Mouse (Mus musculus) CD4-positive helper T cell, adult 2 months (primary cell): ENCODE results near the gene Sycn.

Experiments
- DNase-seq: peaks from one replicate; pipeline ENCODE4 v3.0.0-alpha.2; 2012; ENCODE audit warnings: low read depth, missing footprints, low spot score

The Sycn gene

DNA sequence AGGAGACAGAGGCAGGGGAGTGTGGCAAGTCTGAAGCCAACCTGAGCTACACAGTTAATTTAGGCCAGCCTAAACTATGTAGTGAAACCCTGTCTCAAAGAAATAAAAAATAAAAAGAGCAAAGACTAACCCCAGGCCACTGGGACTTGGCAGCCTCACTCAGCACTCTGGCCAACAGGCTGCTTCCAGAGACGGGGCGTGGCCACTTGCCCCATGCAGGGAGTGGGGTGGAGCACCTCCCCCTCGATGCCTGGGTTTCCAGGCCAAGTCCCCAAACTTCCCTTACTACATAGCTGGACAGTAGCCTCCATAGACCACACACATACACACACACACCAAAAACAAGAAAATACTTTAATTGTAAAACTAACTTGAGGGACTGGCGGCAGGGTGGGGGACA lies 17.8 kb downstream of the Sycn start:
- DNase-seq: no peak

DNA sequence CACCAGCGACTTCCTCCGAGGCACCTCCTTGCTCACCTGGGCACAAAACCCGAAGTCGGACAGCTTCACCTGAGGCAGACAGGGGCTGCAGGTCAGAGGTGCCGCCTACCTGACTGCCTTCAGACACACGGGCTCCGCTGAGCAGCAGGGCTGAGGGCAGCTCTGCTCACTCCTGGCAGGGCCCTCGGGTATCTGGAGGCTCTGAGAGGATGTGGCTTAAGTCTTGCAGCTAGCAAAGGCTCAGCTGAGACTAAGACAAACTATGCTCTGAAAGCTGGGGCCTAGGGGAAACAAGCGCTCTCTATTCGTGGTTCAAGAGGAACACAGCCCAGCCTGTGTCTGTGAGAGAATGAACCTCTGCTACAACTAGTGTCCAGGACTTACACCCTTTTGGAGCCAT lies 20.2 kb downstream of the Sycn start:
- DNase-seq: no peak

DNA sequence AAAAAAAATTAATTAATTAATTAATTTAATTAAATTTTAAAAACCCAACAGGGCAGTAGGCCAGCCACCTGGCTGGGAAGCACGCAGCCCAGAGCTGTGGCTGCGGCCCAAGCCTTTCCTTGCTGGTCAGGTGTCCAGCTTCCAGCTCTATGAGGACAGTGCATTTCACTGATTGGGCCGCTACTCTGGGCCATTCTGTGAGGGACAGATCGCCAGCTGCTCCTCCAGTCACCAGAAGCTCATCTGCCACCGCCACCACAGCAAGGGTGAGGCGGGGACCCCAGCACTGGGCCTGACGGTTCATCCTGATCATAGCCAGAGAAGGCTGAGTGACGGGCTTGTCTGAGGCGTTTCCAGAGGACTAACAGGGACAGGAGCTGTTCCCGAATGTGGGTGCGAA lies 21.3 kb downstream of the Sycn start:
- no peak for DNase-seq

DNA sequence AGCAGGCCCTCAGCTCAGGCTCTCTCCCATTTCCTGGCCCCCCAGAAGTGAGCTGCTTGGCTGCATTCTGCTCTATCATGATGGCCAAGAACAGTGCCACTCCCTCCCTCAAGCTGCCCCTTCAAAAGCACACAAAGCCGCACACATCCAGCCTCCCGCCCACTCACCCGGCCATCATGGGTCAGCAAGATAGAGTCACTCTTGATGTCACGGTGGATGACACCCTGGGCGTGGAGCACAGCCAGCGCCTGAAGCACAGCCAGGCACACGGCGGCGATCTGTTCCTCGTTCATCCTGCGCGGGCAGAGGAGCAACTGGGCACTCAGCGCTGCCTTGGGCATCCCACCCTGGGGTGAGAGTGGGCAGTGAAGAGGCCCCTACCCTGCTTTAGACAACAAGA lies 21.7 kb downstream of the Sycn start:
- no peak for DNase-seq

DNA sequence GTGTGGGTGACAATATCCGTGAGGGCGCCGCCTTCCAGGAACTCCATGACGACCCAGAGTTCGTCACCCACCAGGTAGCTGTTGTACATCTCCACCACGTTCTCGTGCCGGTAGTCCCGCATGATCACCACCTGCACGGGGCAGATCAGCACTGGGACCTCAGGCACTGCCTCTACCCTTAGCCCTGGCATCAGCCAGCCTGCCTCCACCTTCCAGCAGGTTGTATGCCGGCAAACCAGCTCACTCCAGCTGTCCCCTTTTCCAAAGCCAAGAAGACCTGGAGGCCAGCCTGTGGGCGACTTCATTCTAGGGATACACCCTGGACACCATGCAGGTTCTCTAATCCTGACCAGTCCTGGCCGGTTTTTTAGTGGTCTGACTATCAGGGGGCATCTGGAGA lies 22.3 kb downstream of the Sycn start:
- DNase-seq: no peak

DNA sequence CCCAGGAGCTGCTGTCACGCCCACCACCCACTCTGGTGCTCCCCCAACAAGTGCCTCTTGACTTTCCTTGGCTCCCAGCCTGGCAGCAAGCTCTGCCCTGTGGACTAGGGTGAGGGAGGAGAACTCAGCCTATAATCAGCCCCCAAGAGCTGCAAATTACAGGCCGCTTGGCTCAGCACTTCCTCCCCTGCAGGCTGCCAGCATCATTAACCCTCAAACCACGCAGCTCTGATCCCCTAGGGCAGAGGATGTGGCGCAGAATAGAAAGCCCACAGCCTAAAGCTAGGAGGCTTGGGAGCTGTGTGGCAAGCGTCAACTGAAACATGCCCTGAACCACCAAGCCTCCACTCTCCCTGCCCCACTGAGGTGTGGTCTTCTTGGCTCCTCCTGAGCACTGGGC lies 24.7 kb downstream of the Sycn start:
- DNase-seq: peak; percentile 34

DNA sequence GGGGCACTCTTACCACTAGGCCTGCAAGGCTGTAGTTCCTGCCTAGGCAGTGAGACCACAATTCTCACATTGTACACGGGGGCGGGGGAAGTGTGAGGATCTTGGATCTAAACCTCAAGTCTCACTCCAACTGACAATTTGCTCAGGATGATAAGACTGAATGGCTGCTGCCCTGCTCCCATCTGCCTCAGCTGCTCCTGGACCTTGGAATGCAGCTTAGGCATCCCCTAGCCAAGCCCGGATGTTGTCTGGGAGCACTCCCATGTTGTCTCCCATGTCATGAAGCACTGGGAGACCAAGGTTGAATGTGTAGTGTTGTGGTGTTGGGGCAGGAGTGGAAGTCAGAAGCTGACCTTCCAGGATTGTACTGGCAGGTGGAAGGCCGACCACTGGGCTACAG lies 26.9 kb downstream of the Sycn start:
- DNase-seq: no peak

DNA sequence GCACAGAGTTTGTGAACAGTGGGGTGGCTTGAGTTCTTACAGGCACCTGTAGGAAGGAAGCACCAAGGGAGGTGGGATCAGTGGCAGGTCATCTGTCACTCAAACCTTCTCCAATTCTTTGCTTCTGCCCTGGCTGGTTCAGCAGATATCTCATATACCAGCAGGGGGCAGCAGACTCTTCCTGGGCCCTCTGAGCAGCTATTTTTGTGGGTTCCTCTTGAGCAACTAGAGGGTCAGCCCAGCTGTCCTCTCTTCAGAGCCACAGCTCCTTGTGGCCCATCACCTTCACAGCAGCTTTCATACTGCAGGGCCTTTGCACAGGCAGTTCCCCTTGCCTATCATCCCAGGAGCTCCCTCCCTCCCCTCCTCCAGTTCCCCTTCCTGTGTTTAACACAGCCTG lies 27.6 kb downstream of the Sycn start:
- DNase-seq: peak; percentile 70

DNA sequence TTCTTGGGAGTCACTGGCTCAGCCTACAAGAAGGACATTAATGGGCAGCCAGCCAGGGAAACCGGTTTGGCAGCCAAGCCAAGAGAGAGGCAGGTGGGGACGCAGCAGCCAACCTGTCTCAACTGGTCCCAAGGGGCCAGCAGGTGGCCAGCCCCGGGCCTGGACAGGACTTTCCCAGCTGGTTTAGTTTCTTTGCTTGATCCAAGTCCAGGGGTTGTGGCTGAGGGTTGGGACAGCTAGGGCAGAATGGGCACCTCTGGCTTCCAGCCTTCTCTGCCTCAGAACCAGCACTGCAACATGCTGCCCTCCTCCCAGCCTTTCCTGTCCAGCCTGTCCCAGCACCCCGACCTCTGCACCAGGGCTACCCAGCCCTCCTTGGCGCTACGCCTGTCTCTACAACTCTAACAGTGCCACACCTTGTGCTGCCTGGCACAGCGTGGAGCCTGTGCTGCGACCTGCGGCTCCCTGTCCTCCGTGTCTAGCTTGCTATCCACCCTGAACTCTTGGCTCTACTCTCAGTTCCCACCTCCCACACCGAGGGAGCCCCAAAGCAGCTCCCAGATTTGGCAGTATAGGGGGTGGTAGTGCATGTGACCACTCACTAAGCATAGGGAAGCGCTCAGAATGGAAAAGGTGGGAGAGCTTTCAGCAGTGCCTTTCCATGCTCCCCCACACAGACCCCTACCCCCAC lies 29.8 kb downstream of the Sycn start:
- DNase-seq: no peak

DNA sequence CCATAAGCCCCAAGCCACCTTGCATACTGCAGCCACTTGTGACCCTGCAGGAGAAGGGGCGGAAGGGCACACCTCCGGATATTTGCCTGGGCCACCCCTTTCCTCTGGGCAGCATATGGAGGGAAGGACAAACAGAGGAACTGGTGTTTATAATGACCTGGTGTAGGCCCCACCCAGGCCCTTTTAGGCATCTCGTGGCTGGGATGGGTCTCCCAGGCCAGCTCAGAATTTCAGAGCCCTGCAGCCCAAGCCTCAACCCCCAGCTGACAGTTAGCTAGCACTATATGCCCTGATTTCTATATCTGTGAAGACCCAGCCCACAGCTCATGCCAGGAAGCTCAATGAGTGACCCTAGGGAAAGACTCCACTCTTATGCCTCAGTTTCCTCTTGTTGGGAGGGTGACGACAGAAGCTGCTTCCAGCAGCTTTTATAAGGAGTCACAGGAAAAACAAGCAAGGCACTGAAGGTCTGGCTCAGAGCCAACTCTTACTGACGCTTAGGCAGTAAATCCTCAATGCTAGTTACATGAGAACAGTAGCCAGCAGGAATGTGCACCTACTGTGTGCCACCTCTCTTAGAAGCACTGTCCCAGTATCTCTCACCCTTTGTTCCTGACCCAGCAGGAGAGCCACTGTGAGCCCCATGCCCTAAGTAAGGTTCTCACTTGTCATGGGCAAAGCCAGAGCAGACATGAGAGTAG lies 30.4 kb downstream of the Sycn start:
- DNase-seq: no peak

DNA sequence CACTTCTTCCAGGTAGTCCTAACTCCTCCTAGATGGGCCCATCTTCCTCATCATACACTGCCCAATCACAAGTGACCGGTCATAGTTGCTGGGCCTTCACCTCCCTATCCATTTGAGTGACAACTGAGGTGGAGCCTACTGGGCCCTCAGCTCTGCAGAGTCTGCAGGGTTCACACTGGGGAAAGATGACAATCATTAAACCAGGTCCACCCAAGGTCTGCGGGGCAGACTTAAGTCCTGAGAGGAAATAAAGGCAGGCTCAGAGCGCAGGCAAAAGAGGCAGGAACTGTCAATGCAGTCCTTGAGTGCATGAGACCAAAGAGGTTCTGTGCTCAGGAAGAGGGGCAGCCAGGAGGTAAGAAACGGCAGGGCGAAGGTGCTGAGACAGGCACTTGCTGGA lies 32.0 kb downstream of the Sycn start:
- DNase-seq: no peak

DNA sequence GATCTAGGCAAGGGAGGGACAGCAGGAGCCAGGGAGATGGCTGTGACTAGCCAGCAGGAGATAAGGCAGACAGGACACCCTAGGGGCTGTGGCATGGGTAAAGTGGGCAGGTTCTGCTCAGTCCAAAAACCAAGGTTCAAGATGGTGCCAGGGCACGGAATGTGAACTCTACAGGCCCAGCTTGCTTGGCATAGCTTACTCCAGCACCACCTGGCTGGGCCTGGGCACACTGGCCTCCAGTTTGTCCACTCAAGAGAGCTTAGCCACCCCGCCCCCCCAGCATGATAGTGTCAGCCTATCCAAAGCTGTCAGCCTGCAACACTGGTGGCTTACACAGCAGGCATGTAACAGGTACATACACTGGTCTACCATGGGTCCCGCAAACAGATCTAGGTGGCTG lies 32.6 kb downstream of the Sycn start:
- DNase-seq: no peak

DNA sequence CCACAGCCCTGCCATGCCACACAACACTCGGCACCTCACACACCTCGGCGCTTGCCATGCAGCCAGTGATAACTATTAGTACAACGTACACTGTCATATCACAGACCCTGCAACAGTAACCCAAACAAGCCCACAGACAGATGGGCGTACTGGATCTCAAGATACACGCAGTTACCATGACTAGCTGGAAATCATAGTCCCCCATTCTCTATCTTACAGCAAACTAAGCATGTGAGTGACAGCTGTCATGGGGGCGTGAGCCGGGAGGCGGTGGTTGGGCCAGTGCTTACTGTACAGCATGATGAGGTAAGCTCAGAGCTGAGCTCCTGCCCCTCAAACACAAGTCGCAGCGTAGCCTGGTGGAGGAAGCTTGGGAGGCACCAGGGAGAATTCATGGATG lies 34.9 kb downstream of the Sycn start:
- DNase-seq: no peak

DNA sequence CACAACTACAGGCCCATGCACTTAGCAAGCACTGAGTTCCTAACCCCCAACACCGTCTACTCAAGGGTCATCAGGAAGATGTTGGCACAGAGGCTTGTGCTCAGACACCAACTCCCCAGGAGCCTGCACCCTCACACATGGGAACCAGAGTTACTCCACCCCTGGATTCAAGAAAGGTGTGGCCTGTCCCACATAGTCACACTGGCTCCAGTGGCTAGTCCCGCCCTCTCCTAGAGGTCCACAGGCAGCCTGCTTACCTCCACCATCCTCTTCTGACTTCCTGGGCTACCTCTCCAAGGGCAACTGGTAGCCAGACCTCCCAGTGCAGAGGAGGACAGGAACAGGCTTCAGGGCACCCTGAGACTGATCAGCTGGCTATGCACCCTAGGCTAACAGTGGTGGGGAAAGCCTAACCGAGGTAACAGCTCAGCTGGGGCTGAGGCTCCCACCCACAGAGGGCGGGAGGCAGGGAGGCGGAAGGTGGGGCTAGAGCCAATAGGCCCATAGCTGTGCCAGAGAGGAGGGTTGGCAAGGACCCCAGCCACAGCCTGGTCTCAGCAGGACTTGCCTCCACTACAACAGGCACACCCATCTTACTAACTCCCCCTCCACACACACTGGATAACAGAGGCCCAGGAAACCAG lies 35.7 kb downstream of the Sycn start:
- DNase-seq: no peak

DNA sequence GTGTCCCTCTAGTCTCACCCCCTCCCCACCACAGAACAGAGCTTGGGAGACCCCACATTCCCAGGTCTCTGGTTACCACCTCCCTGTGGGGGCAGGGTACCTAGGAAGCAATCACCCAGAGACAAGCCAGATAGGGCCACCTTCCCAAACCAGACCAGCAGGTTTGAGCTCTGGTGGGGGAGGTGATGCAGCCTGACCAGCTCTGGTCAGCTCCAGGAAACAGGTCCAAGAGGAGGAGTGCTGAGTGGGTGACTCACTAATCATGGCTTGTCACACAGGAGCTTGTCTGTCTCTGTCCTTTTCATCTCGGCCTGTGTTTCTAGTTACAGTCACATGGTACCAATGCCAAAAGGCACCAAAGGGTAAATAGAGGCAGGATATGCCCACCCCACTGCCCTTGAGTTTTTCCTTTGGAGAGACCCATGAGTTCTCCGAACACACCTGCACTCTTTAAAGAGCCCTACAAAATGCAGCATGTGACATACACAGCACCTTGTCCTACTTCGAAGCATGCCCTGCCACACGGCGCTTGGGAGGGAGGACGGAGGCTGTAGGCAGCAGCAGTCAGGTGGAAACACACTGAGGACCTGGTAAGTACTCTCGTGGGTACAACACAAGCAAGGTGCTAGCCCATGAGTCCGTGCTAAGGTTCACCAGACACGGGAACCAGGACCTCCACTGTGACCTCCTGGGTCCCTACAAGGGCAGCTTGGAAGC lies 37.3 kb downstream of the Sycn start:
- no peak for DNase-seq

DNA sequence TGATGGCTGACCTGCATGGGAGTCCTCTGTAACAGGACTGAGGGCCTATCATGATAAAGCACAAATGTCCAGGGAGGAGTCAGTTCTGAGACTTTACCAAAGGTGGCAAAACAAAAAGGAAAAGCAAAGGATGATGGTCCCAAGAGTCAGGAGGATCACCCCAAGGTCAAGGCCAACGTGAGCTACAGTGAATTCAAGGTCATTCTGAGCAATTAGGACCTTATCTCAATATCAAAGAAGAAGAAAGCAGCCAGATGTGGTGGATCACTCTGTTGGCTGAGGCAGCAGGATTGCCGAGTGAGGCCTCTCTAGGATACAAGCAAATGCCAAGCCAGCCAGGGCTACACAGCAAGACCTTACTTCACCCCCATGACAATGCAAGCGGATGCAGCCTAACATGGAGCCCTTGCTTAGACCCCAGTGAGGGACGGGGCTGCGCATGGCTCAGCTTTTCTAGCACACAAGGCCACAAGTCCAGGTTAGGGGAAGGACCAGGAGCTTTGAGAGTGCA lies 37.9 kb downstream of the Sycn start:
- DNase-seq: no peak

DNA sequence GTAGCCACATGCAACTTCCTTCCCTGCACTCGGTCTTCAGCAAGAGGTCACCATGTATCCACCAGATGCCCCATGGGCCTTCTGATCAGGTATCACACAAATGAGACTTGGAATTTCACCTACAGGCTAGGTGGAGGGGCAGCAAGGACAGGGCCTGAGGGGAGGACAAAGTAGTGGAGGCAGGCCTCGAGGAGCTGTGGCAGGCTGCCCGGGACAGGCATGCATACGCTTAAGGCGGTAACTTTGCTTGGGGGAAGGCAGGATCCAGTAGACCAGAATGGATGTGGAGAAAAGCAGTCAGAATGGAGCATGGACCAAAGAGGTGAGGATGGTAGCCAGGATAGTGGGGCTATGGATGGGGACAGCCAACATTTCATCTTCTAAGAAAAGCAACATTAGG lies 39.1 kb downstream of the Sycn start:
- no peak for DNase-seq

DNA sequence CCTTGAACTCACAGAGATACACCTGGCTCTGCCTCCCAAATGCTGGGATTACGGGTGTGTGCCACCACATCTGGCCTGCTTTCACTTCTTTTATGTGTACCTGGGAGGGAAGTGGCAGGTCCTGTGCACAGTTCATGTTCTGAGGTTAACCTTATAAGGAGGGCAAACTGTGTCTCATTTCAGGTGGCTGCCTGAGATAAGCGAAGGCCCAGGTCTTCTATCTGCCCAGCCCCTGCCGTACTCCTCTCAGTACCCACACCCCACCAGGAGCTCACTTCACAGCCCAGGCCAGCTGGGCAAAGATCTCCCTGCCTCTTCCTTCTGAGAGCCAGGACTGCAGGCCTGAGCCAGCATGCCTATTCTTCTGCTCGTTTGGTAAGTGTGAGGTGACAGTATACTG lies 41.0 kb downstream of the Sycn start:
- no peak for DNase-seq

DNA sequence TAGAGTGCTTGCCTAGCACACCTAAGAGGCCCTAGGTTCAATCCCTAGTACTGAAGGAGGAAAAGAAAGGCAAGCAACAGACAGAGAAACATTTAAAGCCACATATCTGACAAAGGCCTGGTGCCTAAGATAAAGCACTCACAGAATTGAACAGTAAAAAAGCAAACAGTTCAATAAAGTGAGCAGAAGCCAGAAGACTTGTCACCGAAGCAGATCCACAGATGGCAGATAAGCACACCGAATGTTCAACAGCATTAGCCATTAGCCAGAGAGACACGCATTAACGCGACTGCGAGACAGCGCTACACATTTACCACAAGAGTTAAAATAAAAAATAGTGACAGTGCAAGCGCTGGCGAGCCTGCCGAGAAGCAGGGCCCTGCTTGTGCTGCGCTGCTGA lies 42.2 kb downstream of the Sycn start:
- DNase-seq: no peak

DNA sequence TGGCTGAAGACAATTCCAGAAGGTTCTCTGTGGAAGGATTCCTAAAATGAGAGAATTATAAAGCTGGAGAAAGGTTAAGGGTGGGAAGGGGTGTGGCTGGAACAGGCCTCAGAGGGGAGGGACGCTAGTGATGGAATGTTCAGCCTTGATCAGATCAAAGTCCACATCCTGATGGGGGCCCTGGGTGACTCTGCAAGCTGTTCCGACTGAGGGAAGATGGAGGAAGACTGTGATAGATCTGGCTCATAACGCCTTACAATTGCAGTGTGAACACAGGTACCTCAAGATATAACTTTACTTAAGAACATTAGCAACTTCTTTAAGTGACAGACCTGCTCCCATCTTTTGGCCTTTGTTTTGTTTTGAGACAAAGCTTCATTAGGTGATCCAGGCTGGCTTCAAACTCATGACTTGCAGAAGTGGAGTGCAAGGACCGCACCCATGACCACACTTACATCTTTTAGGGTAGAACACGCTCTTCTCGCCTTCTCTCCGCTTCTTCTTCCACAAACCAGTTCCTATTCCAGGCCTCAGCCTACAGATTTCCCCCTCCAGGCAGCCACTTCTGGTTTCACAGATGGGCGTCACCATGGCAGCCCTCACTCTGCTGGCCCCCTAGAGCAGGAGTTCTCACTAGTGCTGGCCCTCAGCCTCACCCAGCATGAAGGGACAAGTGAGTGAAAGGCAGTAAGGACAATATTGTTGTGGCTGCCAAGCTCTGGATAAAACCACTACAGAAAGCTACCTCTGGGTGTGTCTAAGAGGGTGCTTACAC lies 43.1 kb downstream of the Sycn start:
- no peak for DNase-seq

DNA sequence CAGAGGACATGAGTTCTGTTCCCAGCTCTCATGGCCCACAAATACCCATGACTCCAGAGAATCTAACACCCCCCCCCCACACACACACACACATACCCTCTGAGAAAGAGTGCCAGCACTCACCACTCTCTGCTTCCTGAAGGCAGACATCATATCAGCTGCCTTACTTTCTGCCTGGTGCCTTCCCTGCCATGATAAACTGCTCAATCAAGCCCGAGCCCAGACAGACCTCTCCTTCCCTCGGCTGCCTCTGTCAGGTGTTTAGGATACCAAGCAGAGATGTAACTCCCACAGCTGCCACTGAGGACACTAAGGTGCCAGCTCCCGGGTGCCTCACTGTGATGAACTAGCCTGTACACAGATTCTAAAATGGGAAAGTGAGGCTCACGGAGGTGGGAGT lies 43.8 kb downstream of the Sycn start:
- DNase-seq: no peak

DNA sequence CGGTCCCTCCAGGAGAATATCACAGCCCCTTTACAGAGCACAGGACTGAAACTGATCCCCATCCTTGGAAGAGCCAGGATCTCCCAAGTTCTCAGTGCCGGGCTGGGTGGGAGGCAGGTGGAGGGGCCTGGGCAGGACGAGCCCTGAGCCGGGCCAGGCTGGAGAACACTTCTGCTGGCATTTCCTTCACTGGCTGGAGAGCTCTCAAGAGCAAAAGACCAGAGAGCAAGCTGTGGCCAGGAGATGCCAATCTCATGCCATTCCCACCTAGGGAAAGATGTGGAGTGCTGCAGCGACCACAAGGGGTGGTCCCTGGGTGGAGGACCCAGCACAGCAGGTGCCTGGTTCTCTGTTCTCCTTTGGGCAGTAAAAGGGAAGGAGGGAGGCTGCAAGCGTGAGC lies 44.3 kb downstream of the Sycn start:
- DNase-seq: no peak
